19 mouse cellular contexts compared by ENCODE assay signal in the genomic region with DNA sequence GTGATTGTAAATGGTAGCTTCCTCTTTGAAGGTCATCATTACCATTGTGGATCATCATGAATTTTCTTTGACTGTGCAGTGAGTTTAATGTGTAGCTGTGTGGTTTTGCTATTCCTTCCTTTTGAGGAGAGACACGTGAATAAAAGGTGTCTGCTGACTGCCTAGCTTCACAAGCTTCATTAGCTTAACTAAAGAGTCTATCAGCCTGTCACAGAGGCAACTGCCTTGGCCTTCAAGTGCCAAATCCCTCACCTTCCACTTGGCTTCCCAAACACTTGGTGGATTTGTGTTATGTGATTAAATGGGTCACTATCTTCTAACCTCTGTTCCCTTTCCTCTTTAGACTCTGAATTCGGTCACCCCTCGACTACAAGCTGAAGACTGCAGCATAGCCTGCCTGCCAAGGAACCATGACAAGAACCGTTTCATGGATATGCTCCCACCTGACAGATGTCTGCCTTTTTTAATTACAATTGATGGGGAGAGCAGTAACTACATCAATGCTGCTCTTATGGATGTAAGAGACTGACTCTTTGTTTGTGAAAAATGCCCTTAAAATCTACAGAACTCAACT.
A peak's percentile ranks its signal among the peaks of the same experiment; 100 is the strongest.
DNase-seq lines count a peak whose midpoint lies in the region; ATAC-seq and TF ChIP-seq lines count a peak whose summit lies in the region.
"Had no signal": no experiment of that assay in that cellular context is flagged by ENCODE, and none has a peak within 500 bp of the region (broad histone marks: within the 10 kb centered on the region; RNA-seq: fewer than 3 reads in every experiment).

No protein-coding gene starts in this region.

- no peak overlapping the region for H3K9ac ChIP-seq in forebrain, embryonic 15.5 days (replicated peaks)
- H3K9ac ChIP-seq: limb, embryonic 12.5 days; liver, embryonic 13.5 days; midbrain, embryonic 13.5 days; neural tube, embryonic 15.5 days had no signal

- peak overlapping the region; percentile 60 for H3K27ac ChIP-seq in forebrain, embryonic 15.5 days (replicated peaks)
- no peak overlapping the region for H3K27ac ChIP-seq in left cerebral cortex, adult 2 months
- H3K27ac ChIP-seq: heart, adult 2 months; kidney, postnatal 0 days; limb, embryonic 12.5 days; liver, embryonic 13.5 days; midbrain, embryonic 13.5 days; neural tube, embryonic 15.5 days had no signal

- 0 out of 2 replicates have a peak, but pooled peaks cover 2% of the 10 kb centered on the region for H3K4me1 ChIP-seq in forebrain, embryonic 15.5 days
- H3K4me1 ChIP-seq: limb, embryonic 12.5 days; midbrain, embryonic 13.5 days; neural tube, embryonic 15.5 days had no signal

- no peaks in the 10 kb centered on the region for H3K9me3 ChIP-seq in forebrain, embryonic 15.5 days
- H3K9me3 ChIP-seq: liver, embryonic 13.5 days; midbrain, embryonic 13.5 days; neural tube, embryonic 15.5 days had no signal

- H3K4me3 ChIP-seq in forebrain, embryonic 15.5 days, result no peak overlapping the region
- no peak overlapping the region for H3K4me3 ChIP-seq in left cerebral cortex, adult 2 months
- H3K4me3 ChIP-seq: heart, adult 2 months; limb, embryonic 12.5 days; liver, embryonic 13.5 days; midbrain, embryonic 13.5 days; myocyte; neural tube, embryonic 15.5 days had no signal

- H3K4me2 ChIP-seq in forebrain, embryonic 15.5 days (replicated peaks), result no peak overlapping the region
- H3K4me2 ChIP-seq: limb, embryonic 12.5 days; liver, embryonic 13.5 days; midbrain, embryonic 13.5 days; neural tube, embryonic 15.5 days had no signal

- no peak for TF ChIP-seq CTCF in left cerebral cortex, adult 2 months (IDR thresholded peaks at IDR 0.05)

- peak; percentile 5 for DNase-seq in embryo, embryonic 10.5 days (ENCODE audit: low spot score)
- no peak for DNase-seq in embryo, embryonic 9.5 days (ENCODE audit: extremely low spot score)
- DNase-seq in layer of hippocampus, adult 9-11 months, result peak; percentile 30
- DNase-seq in layer of hippocampus, adult 9-10 months (ENCODE audit: low spot score), result no peak
- peak; percentile 6 for DNase-seq in telencephalon, adult 2 months (ENCODE audit: low read depth, low spot score)
- no peak for DNase-seq in T-cell, adult 2 months (ENCODE audit: low spot score)
- no peak for DNase-seq in left cerebral cortex, adult 2 months (ENCODE audit: extremely low spot score in 1 of 2, low spot score in 2 of 2)
- DNase-seq: cerebellum, adult 11 months; cerebellum, postnatal 36 days; heart, adult 2 months; liver, embryonic 13.5 days; thymus, adult 18-20 months had no signal

- H3K36me3 ChIP-seq in forebrain, embryonic 15.5 days, result no peaks in the 10 kb centered on the region
- H3K36me3 ChIP-seq: liver, embryonic 13.5 days had no signal

- peak; percentile 86 for ATAC-seq in forebrain, embryonic 15.5 days (replicated peaks)
- ATAC-seq: intestine, postnatal 0 days; midbrain, embryonic 13.5 days had no signal

- no peaks in the 10 kb centered on the region for H3K27me3 ChIP-seq in forebrain, embryonic 15.5 days
- H3K27me3 ChIP-seq: limb, embryonic 12.5 days; liver, embryonic 13.5 days; midbrain, embryonic 13.5 days; neural tube, embryonic 15.5 days had no signal

- WGBS in forebrain, embryonic 15.5 days, result 27% methylated on average over 4 of the region's 4 CpGs

- intact Hi-C loops in left cerebral cortex, adult 2 months (cut with DNase I), result no loop called here

Comparison
In these comparisons a context has a peak if more than half of its experiments do, and no peak if none do; other contexts are left out.
1. DNase-seq: peak in embryo, embryonic 10.5 days (single experiment), layer of hippocampus, adult 9-11 months (single experiment) and telencephalon, adult 2 months (single experiment); none in embryo, embryonic 9.5 days (single experiment), layer of hippocampus, adult 9-10 months (single experiment), T-cell, adult 2 months (single experiment) and left cerebral cortex, adult 2 months (0 of 2).